Mouse (Mus musculus): ENCODE data around the gene Olfr554.
"Not testable (repeated sequence)": the region's sequence is repeated elsewhere in the genome, so short reads cannot be mapped to it uniquely, and the experiment has no call there.

The Olfr554 gene

DNA sequence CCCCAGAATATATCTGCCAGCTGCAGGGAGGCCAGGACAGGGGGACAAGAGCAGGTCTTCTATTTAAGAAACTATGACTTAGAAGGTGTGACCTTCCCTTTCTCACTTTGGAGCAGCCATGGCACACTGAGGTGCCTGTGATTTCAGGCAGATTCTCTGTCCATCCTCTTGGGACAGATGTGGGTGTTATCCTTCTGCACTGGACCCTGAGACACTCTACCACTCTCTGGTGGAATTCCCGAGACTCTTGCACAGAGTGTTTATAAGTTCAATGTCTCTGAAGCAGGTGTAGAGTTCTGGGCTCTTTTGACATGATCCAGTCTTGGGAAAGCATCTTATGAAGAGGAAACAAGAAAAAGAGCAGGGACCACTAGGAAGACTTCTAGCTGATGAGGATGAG, at the start of gene Olfr554:
Olfr554 (plus strand) TSS at position 301 of the 400 bp plus-strand sequence.
- no peak for DNase-seq

DNA sequence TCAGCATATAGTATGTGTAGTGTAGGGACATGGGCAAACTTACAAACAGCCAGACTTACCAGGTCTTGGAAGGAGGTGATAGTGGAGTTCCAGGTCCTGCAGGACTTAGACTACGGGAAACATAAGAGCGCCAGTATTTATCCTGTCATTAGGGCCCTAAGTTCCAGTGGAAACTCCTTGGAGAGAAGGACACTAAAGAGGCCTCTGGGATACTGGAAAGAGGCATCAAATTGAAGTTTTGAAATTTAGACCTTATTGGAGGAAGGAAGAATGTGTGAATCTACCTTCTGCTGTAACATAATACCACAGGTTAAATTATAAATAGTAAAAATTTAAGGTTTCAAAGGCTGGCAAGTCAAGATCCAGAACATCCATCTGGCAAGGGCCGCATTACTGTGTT, 46.4 kb upstream of the Olfr554 start, which contains the start of gene Olfr551:
Olfr551 (minus strand) TSS at position 101 of the 400 bp plus-strand sequence.
- DNase-seq, result no peak

- DNase-seq, result no peak
Measured at GRCm38 (mm10) chr7:102597378-102598031, 40.7 kb upstream of the Olfr554 start, which contains the start of gene Olfr552. Olfr552 (plus strand) TSS chr7:102597770.

GRCm38 (mm10) chr7:102618118-102618517, 20.1 kb upstream of the Olfr554 start, which contains the start of gene Olfr553:
Olfr553 (minus strand) TSS chr7:102618218.
- DNase-seq, result no peak

DNA sequence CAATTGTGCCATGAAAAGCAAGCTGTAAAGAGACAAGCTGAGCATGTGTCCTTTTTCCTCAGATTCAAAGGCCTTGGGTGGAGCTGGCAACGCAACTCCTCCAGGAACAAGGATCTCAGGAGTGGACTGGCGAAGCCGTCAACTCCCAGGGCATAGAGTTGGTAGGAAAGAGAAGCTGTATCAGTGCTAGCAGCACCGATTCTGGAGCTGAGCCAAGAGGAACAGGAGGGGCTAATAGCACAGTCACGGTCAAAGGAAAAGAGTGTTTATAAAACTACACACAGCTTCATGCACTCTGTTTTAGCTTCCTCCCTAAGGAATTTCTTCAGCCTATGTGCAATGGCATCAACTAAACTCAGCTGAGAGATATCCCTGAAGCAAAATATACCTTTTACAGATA, 18.6 kb upstream of the Olfr554 start:
- no peak for DNase-seq

DNA sequence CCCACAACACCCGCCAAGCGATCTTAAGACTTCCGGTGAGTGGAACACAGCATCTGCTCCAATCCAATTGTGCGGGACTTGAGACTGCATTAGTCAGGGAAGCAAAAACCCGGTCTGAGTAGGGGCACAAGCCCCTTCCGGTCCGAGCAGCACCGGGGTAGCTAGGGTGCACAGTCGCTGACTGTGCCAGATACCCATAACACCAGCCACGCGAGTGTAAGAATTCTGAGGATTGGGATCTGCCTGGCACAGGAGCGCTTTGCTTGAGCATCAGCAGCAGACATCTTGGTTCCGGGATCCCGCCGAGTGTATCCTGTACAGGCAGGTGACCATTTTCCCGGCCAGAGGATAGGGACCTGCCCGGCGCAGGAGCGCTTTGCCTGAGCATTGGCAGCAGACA, 17.9 kb upstream of the Olfr554 start:
- not testable (repeated sequence) for DNase-seq

DNA sequence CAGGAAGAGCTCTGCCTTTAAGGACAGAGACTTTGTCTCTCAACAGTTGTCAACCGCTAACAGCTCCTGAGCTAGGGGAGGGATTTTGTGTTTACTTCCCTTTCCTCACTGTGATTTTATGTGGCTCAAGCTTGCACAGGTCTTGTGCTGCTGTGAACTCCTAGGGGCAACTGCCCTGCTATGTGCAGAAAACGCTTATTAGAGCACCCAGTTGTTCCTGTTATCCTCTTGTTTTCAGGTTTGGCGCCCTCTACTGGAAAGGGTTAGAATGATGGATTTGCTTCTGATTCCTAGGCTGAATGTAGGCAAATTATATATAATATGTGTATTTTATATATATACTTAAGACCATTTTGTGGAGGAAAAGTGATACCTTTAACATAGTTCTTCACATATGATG, 1.6 kb upstream of the Olfr554 start:
- DNase-seq, result peak in 1 of 2 experiments; percentile 23

- DNase-seq, result not testable (repeated sequence)
Measured at GRCm38 (mm10) chr7:102644945-102645344, 6.7 kb downstream of the Olfr554 start.

DNA sequence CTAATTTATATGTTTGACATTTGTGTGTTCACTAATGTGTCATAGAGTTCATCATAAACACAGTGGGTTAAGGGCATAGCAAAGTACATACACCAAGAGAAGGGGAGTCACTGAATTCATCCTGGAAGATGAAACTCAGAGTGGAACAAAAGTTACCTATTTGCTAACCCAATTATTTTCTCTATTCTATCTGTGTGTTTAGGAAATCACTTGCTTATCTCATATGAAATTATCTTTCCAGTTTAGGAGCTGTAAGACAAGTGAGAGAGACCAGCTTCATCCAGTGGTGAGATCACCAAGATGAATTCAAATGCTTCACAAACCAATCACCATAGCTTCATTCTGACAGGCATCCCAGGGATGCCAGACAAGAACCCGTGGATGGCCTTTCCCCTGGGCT, 20.3 kb downstream of the Olfr554 start, which contains the start of gene Olfr555:
Olfr555 (plus strand) TSS at position 301 of the 400 bp plus-strand sequence.
- DNase-seq, result no peak

- DNase-seq, result no peak
Measured at GRCm38 (mm10) chr7:102664599-102664998, 26.4 kb downstream of the Olfr554 start, which contains the start of gene Olfr556. Olfr556 (plus strand) TSS chr7:102664899.

DNA sequence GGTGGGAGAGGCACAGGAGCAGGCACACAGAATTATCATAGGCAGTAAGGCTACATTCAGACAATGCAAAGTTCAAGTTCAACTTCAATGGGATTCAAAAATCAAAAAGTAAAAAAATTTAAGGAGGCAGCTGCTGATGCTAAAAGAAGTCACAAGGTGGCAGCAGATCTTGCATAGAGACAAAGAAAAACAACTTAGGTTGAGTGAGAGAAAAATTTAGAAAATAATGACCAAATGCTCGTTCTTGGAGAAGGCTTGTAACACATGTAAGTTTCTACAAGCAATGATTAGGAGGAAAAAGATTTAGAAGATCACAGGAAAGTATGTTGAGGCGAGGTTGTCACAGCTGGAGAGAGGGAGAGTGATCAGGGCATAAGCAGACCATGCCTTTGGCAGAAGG, 27.1 kb downstream of the Olfr554 start:
- DNase-seq, result no peak

DNA sequence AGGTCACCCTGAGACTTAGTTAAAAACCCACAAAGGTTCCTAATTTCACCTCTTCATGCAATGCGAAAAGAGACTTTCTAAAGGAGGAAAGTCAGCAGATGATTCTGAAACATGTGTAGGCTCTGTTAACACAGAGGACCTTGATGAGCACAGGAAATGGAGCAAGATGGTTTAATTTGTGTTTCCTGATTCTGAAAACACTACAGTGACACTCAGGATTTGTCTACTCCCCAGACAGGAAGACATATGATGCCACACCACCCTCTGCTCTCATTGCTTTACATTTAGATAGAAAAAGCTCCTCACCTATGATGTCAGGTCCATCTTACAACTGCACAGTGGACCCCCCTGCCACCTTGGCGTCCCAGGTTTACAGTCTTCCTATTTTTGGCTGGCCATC, 38.0 kb downstream of the Olfr554 start:
- DNase-seq, result no peak

- no peak for DNase-seq
Measured at GRCm38 (mm10) chr7:102681916-102682315, 43.7 kb downstream of the Olfr554 start.

- DNase-seq, result peak; percentile 92 to 95
Measured at GRCm38 (mm10) chr7:102686944-102687501, 48.8 kb downstream of the Olfr554 start, which contains the start of gene Trim68. Trim68 (minus strand) TSS chr7:102687327.

All from thymus, postnatal 36 days (tissue).